Mouse (Mus musculus): ENCODE data around the gene Sephs2.

The Sephs2 gene

DNA sequence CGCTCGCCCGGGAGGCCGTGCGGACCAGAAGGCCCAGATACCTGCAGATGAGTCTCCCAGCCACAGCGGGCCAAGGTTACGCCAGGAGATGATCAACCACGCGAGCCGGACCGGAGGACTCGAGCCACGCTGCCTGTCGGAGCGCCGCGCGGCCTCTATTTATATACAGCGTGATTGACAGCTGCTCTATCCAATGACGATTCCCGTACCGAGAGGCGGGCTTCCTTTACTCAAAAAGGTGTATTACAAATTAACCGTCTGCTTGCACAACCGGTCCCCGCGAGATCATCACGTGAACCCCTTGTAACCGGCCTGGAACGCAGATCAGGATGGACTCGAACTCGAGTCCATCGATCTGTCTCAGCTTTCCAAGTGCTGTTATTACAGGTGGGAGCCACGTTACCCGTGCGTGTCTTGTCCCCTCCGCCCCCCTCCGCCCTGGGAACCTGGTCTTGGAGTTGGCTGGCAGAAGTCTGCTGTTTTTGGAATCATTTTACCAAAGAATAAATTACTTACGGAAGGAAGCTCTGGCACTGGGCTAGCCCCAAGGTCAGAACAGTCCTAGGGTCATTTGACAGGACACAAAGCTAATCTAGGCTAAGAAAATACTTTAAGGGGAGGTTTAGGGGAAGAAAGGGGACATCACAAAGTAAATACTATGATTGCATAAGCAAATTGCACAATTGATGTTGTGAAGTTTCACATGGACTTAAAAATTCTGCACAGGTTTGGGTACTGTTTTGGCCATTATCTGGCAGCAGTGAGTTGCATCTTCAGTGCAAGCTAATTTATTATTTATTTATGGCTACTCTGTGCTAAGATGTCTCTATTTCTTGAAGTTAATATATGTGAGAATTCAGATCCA, at the start of gene Sephs2:
Sephs2 (minus strand) TSS at position 131 of the 865 bp plus-strand sequence.
- peak; percentile 95 to 97 for DNase-seq (ENCODE audit: low spot score in 2 of 2)

- peak in 1 of 2 experiments; percentile 42 for DNase-seq (ENCODE audit: low spot score in 2 of 2)
These were observed 48.2 kb upstream of the Sephs2 start for GRCm38 (mm10) chr7:127322085-127322484.

- DNase-seq (ENCODE audit: low spot score in 2 of 2): no peak
These were observed 47.3 kb upstream of the Sephs2 start for GRCm38 (mm10) chr7:127321106-127321505.

- no peak for DNase-seq (ENCODE audit: low spot score in 2 of 2)
These were observed 40.1 kb upstream of the Sephs2 start for GRCm38 (mm10) chr7:127313912-127314311.

DNA sequence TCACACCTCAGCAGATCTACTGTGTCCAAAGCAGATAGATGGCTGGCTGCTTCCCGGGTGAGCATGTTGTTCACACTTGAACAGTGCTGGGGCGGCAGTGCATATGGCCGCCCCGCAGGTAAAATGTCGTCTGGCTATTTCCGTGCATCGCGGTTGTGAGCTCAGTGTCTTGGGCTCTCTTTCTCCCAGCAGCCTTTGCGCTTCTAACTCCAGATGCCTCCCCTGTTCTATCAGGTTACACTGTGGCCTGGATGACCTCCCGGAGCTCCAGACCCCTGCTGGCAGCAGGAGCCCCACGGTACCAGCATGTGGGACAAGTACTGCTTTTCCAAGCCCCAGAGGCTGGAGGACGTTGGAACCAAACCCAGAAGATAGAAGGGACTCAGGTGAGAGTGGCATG, 36.1 kb upstream of the Sephs2 start:
- no peak for DNase-seq (ENCODE audit: low spot score in 2 of 2)

GRCm38 (mm10) chr7:127308887-127309286, 35.0 kb upstream of the Sephs2 start:
- DNase-seq (ENCODE audit: low spot score in 2 of 2): peak; percentile 26 to 48

GRCm38 (mm10) chr7:127308431-127308830, 34.6 kb upstream of the Sephs2 start:
- DNase-seq (ENCODE audit: low spot score in 2 of 2): no peak

- no peak for DNase-seq (ENCODE audit: low spot score in 2 of 2)
These were observed 23.8 kb upstream of the Sephs2 start for GRCm38 (mm10) chr7:127297586-127298193.

GRCm38 (mm10) chr7:127296786-127297555, 23.1 kb upstream of the Sephs2 start:
- no peak for DNase-seq (ENCODE audit: low spot score in 2 of 2)

DNA sequence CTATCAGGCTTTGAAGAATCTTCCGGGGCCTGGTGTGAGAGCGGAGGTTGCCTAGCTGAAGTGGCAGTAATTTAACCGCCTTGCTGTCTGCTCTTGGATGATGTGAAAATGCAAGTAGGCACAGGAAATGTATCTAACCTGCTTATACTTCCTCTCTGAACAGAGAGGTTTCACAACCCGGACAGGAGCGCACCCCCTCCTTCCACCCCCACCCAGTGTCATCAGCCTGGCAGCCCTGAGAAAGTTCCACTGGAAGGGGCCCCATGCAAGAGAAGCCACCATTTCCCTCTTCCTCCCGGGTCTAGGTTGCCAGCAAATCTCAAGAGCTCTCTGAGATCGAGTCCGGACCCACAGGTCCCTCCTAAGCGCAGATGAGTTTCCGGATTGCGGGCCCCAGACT, 22.2 kb upstream of the Sephs2 start, which contains the start of gene Itgal:
Itgal (plus strand) TSS at position 163 of the 400 bp plus-strand sequence.
- DNase-seq (ENCODE audit: low spot score in 2 of 2): peak; percentile 35 to 66

GRCm38 (mm10) chr7:127290142-127290541, 16.3 kb upstream of the Sephs2 start:
- no peak for DNase-seq (ENCODE audit: low spot score in 2 of 2)

DNA sequence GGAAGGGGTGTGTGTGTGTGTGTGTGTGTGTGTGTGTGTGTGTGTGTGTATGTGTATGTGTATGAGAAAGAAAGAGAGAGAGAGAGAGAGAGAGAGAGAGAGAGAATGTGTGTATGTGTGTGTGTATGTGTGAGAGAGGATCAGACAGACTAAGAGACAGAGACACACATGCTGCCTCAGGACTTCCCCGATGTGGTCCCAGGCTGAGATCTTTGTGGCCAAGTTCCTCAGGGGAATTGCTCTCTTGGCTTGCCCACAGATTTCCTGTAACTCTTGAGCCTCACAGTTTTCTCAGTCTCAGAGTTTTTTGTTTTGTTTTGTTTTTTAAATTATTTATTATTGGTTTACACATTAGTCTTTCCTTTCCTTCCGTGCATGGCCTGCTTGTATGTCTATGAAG, 15.5 kb upstream of the Sephs2 start:
- DNase-seq (ENCODE audit: low spot score in 2 of 2): no peak

DNA sequence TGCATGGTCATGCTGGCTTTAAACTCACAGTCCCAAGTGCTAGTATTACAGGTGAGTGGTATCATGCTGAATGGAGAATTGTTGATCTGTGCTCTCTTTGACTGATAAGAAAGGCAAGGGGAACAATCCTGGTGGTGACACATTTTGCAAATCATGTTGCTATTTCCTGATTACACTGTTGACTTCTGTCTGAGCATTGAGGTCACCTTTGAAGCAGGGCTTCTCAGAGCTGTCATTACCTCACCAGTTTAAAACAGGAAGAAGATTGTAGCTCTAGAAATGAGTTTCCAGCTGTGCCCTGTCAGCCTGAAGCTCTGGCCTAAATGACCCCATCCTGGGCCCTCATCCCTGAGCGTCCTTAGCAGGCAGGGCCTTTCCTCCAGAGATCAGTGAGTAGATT, 14.1 kb upstream of the Sephs2 start:
- DNase-seq (ENCODE audit: low spot score in 2 of 2): no peak

GRCm38 (mm10) chr7:127285154-127285553, 11.3 kb upstream of the Sephs2 start:
- DNase-seq (ENCODE audit: low spot score in 2 of 2): peak in 1 of 2 experiments; percentile 39

DNA sequence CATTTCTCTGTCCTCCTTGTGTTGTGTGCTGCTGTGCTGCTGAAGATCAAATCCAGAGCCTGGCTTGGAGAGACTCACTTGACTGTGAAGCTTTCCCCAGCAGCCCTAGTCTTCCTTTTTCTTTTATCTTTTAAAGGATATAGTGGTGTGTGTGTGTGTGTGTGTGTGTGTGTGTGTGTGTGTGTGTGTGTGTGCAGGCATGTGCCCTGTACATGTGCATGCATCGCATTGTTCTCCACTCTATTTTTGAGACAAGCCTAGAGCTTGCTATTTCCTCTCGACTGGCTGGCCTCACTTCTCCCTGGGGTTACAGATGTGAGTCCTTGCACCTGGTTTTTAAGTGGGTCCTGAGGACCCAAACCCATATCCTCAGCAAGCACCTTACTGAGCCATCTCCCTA, 8.3 kb upstream of the Sephs2 start:
- no peak for DNase-seq (ENCODE audit: low spot score in 2 of 2)

DNA sequence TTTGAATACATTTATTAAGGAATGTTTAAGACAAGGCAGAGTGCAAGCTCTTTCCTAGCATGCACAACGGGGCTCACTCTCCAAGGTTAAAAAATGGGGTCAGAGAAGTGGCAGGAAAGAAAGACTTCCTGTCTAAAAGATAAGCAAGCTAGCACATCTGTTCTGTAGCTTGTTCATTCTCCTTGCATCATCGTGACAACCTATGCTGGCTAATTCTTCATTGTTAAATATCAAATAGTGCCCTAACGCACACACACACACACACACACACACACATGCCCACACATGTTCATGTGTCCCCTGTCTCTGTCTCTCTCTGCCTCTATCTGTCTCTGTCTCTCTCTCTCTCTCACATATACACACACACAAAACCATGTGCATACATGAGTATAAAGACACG, 7.3 kb upstream of the Sephs2 start:
- no peak for DNase-seq (ENCODE audit: low spot score in 2 of 2)

DNA sequence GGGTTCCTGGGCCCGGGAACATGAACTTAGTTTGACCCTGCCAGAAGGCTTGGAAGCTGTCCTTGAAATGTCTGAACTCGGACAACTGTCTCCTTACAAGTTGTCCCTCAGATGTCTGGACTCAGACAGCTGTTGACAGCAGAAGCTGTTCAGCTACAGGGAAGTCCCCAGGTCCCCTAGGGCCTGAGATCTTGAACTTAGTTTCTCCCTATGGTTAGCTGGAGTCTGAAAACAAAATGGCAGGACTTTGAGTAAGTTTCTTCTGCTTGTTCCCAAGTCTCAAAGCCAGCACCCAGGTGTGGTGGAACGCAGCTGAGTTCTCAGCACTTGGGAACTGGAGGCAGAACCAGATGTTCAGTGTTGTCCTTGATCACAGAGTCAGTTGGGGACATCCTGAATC, 6.2 kb upstream of the Sephs2 start:
- no peak for DNase-seq (ENCODE audit: low spot score in 2 of 2)

GRCm38 (mm10) chr7:127278311-127278710, 4.5 kb upstream of the Sephs2 start:
- DNase-seq (ENCODE audit: low spot score in 2 of 2): peak in 1 of 2 experiments; percentile 75

DNA sequence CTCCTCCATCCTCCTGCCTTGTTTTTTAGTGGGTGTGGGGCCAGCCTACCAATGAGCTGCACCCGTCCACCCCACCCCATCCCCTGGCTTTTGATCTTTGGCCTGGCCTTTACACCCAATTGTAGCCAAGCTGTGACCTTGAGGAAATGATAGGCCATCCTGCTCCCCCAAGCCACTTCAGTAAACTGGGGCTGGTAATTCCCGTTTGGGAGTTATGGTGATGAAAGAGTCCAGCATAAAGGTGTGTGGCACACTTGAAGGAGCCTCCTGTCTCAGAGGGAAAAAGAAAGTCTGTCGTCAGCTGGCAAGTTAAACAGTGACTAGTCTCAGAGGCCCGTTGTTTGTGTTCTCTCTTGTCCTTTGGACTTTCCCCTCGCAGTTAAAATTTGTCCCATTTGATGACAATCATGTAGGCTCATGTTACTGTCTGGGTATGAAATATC, 2.7 kb upstream of the Sephs2 start:
- DNase-seq (ENCODE audit: low spot score in 2 of 2): no peak

DNA sequence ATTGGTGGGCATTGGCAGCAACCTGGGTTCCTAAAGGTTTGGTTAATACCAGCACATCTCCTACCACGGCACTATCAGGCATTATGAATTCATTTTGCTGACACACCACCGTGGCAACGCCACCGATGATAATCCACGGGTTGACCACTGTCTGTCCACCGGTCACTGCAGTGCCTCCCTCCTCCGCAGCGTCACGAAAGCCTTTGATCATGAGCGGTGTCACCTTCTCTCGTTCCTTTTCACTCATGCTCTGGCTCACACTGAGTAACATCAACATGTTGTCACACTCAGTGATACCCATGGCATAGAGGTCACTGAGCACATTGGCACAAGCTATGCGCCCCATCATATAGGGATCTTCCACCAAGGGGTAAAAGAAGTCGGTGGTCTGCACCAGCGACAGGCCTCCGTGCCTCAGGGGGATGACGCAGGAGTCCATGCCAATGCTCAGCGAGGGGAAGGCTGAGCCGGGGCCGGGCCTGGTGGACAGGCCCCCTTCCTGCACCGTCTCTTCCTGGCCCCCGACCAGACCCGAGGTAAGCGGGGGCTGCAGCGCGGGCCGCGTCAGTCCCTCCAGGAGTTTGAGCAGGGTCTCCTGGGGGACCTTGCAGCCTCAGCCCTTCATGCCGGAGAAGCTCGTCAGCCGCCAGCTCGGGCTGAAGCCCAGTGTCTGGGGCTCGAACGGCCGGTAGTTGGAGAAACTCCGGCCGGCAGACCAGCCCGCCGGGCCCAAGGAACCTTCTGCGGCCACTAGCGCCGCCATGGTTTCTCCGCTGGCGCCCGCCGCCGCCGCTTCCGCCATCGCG, 534 bp downstream of the Sephs2 start:
- no peak for DNase-seq (ENCODE audit: low spot score in 2 of 2)

DNA sequence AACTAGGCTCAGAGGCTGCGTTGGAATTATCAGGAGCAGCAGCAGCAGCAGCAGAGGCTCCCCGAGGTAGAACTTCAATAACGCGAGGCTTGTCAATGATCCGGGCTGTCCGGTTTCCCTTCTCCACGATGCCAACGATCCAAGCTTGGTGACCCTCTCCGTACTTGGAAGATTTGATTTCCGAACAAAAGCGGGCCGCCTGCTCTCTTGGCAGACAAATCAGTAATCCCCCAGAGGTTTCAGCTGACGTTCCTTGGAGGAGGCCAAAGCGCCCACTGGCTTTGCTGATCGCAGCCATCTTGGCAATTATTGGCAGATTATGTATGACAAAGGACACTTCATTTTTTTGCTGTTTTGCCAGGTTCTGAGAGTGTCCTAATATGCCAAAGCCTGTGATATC, 1.3 kb downstream of the Sephs2 start:
- no peak for DNase-seq (ENCODE audit: low spot score in 2 of 2)
